Comparison of ENCODE assay signal across 18 mouse cellular contexts in genomic region chr2:93433543-93433942, GRCm38 (mm10). TPM values are rescaled to one million over a fixed set of nuclear protein-coding genes. Genes with fewer than 3 reads are reported as not detected.
A peak's percentile ranks its signal among the peaks of the same experiment; 100 is the strongest.
DNase-seq lines count a peak whose midpoint lies in the region; ATAC-seq and TF ChIP-seq lines count a peak whose summit lies in the region.
"Had no signal": no experiment of that assay in that cellular context is flagged by ENCODE, and none has a peak within 500 bp of the region (broad histone marks: within the 10 kb centered on the region; RNA-seq: fewer than 3 reads in every experiment).

No protein-coding gene starts in this region.

- no peak overlapping the region for H3K4me3 ChIP-seq in midbrain, embryonic 10.5 days
- H3K4me3 ChIP-seq in midbrain, embryonic 13.5 days (replicated peaks): no peak overlapping the region
- H3K4me3 ChIP-seq in embryonic facial prominence, embryonic 15.5 days (replicated peaks): no peak overlapping the region
- H3K4me3 ChIP-seq in small intestine, adult 2 months (ENCODE audit: low read depth, low read length): no peak overlapping the region
- H3K4me3 ChIP-seq: heart, embryonic 10.5 days; limb, embryonic 15.5 days; lung, embryonic 15.5 days; megakaryocyte, embryonic 14.5 days; midbrain, embryonic 15.5 days; neural tube, embryonic 13.5 days had no signal

- peaks cover 35% of the 10 kb centered on the region for H3K4me1 ChIP-seq in midbrain, embryonic 10.5 days
- peaks cover 8% of the 10 kb centered on the region; the same call in 1 of the 2 replicates for H3K4me1 ChIP-seq in midbrain, embryonic 13.5 days (replicated peaks)
- peaks cover 31% of the 10 kb centered on the region for H3K4me1 ChIP-seq in embryonic facial prominence, embryonic 15.5 days
- peaks cover 44% of the 10 kb centered on the region for H3K4me1 ChIP-seq in small intestine, adult 2 months (ENCODE audit: control insufficient read depth, insufficient read depth, insufficient read length, low read length)

- no peak for TF ChIP-seq POLR2A in small intestine, adult 2 months (IDR thresholded peaks at IDR 0.05; ENCODE audit: low read depth, low read length)

- DNase-seq in frontal cortex, postnatal 36 days (ENCODE audit: low spot score in 2 of 2): no peak
- no peak for DNase-seq in midbrain, embryonic 10.5 days (ENCODE audit: low spot score)
- DNase-seq in adrenal gland, adult (ENCODE audit: inconsistent age in 2 of 2, low spot score in 1 of 2): no peak
- DNase-seq: adrenal gland, postnatal 36 days; cerebellum, adult 11 months; cerebellum, postnatal 25 days; thymus, adult 2 months had no signal

- H3K27me3 ChIP-seq in midbrain, embryonic 10.5 days (ENCODE audit: low read depth, poor library complexity, severe bottlenecking): no peaks in the 10 kb centered on the region; the same call in 1 of the 2 replicates
- no peaks in the 10 kb centered on the region for H3K27me3 ChIP-seq in midbrain, embryonic 13.5 days
- H3K27me3 ChIP-seq in embryonic facial prominence, embryonic 15.5 days: no peaks in the 10 kb centered on the region
- no peaks in the 10 kb centered on the region for H3K27me3 ChIP-seq in small intestine, adult 2 months (ENCODE audit: control insufficient read depth, insufficient read depth, low read length)
- H3K27me3 ChIP-seq: limb, embryonic 15.5 days; lung, embryonic 15.5 days; midbrain, embryonic 15.5 days; neural tube, embryonic 13.5 days had no signal

- H3K36me3 ChIP-seq in midbrain, embryonic 10.5 days: no peaks in the 10 kb centered on the region
- H3K36me3 ChIP-seq in midbrain, embryonic 13.5 days: no peaks in the 10 kb centered on the region
- H3K36me3 ChIP-seq in embryonic facial prominence, embryonic 15.5 days: no peaks in the 10 kb centered on the region
- H3K36me3 ChIP-seq in small intestine, adult 2 months (ENCODE audit: control insufficient read depth, insufficient read depth, low read length): peaks cover 61% of the 10 kb centered on the region
- H3K36me3 ChIP-seq: limb, embryonic 15.5 days; lung, embryonic 15.5 days; midbrain, embryonic 15.5 days; neural tube, embryonic 13.5 days had no signal

- peak overlapping the region; percentile 63 for H3K27ac ChIP-seq in midbrain, embryonic 10.5 days (replicated peaks)
- no peak overlapping the region for H3K27ac ChIP-seq in midbrain, embryonic 13.5 days
- 0 out of 2 replicates have a peak overlapping the region, but pooled peaks have one; percentile 23 for H3K27ac ChIP-seq in embryonic facial prominence, embryonic 15.5 days (replicated peaks)
- peak overlapping the region; percentile 98 for H3K27ac ChIP-seq in small intestine, adult 2 months (ENCODE audit: insufficient read depth, low read depth, low read length)
- H3K27ac ChIP-seq: heart, embryonic 10.5 days; limb, embryonic 15.5 days; liver, embryonic 14.5 days; lung, embryonic 15.5 days; midbrain, embryonic 15.5 days; neural tube, embryonic 13.5 days had no signal

- H3K4me2 ChIP-seq in midbrain, embryonic 13.5 days (replicated peaks): no peak overlapping the region
- no peak overlapping the region for H3K4me2 ChIP-seq in embryonic facial prominence, embryonic 15.5 days (replicated peaks)
- H3K4me2 ChIP-seq: limb, embryonic 15.5 days; lung, embryonic 15.5 days; midbrain, embryonic 15.5 days; neural tube, embryonic 13.5 days had no signal

- no peaks in the 10 kb centered on the region for H3K9me3 ChIP-seq in midbrain, embryonic 10.5 days (replicated peaks)
- H3K9me3 ChIP-seq in midbrain, embryonic 13.5 days: no peaks in the 10 kb centered on the region
- no peaks in the 10 kb centered on the region for H3K9me3 ChIP-seq in embryonic facial prominence, embryonic 15.5 days (replicated peaks)
- H3K9me3 ChIP-seq: heart, embryonic 10.5 days; limb, embryonic 15.5 days; lung, embryonic 15.5 days; midbrain, embryonic 15.5 days; neural tube, embryonic 13.5 days had no signal

- H3K9ac ChIP-seq in midbrain, embryonic 13.5 days (replicated peaks): no peak overlapping the region
- H3K9ac ChIP-seq in embryonic facial prominence, embryonic 15.5 days: no peak overlapping the region
- H3K9ac ChIP-seq: limb, embryonic 15.5 days; liver, embryonic 14.5 days; lung, embryonic 15.5 days; midbrain, embryonic 15.5 days; neural tube, embryonic 13.5 days had no signal

- TF ChIP-seq CTCF in small intestine, adult 2 months (IDR thresholded peaks at IDR 0.05; ENCODE audit: extremely low read depth, insufficient read length, insufficient replicate concordance, low read depth, low read length): no peak

- 80% methylated on average over 5 of the region's 5 CpGs for WGBS in midbrain, embryonic 10.5 days
- 78% methylated on average over 5 of the region's 5 CpGs for WGBS in midbrain, embryonic 13.5 days
- 70% methylated on average over 5 of the region's 5 CpGs for WGBS in embryonic facial prominence, embryonic 15.5 days
- 88% methylated on average over 5 of the region's 5 CpGs for WGBS in small intestine, adult 2 months

- ATAC-seq in frontal cortex, adult (ENCODE audit: low TSS enrichment): peak; percentile 53; the same call in 1 of the 2 replicates
- no peak; the same call in 1 of the 2 replicates for ATAC-seq in midbrain, embryonic 13.5 days
- no peak for ATAC-seq in embryonic facial prominence, embryonic 15.5 days (ENCODE audit: insufficient number of reproducible peaks, low FRiP score, low TSS enrichment, low read depth)
- ATAC-seq: midbrain, embryonic 15.5 days had no signal

RNA-seq across cellular contexts. Expression of gene Cd82, which starts 29.4 kb away (rescaled TPM):
- polyA plus RNA-seq in midbrain, embryonic 10.5 days (2016; fragmentation: Nextera tagmentation; extraction: Ambion mirVana): 5.1 and 5.9 TPM in 2 replicates
- polyA plus RNA-seq in midbrain, embryonic 13.5 days (2015; fragmentation: Nextera tagmentation; extraction: Ambion mirVana): 12.6 and 16.2 TPM in 2 replicates
- polyA plus RNA-seq in embryonic facial prominence, embryonic 15.5 days (2015; fragmentation: Nextera tagmentation; extraction: Ambion mirVana): 84.0 and 86.6 TPM in 2 replicates
- polyA plus RNA-seq in small intestine, adult 2 months (2012; rRNA removed): 123 and 433 TPM in 2 replicates
